31 mouse cellular contexts compared by ENCODE assay signal in genomic region chr9:88208022-88208421, GRCm38 (mm10).
"Had no signal": no experiment of that assay in that cellular context is flagged by ENCODE, and none has a peak within 500 bp of the region (broad histone marks: within the 10 kb centered on the region; RNA-seq: fewer than 3 reads in every experiment).

No protein-coding gene starts in this region.

- DNase-seq: left cerebral cortex, postnatal 4 days; liver; liver, embryonic 13.5 days; liver, postnatal 0 days; lung, adult 18-20 months; lung, adult 2 months; lung, embryonic 14.5 days; lung, postnatal 10 days; lung, postnatal 14 days; lung, postnatal 36 days; lung, postnatal 4 days; midbrain, embryonic 14.5 days had no signal

- H3K9me3 ChIP-seq: limb, embryonic 10.5 days; limb, embryonic 12.5 days; limb, embryonic 13.5 days; limb, embryonic 15.5 days; liver, embryonic 12.5 days; liver, embryonic 13.5 days; liver, embryonic 15.5 days; lung, embryonic 15.5 days; megakaryocyte, embryonic 14.5 days; midbrain, embryonic 12.5 days; midbrain, embryonic 13.5 days; midbrain, embryonic 15.5 days; neural tube, embryonic 12.5 days had no signal

- H3K36me3 ChIP-seq: limb, embryonic 10.5 days; limb, embryonic 12.5 days; limb, embryonic 13.5 days; limb, embryonic 15.5 days; liver, embryonic 12.5 days; liver, embryonic 13.5 days; liver, embryonic 15.5 days; lung, embryonic 15.5 days; midbrain, embryonic 12.5 days; midbrain, embryonic 13.5 days; midbrain, embryonic 15.5 days; neural tube, embryonic 12.5 days had no signal

- H3K9ac ChIP-seq: limb, embryonic 12.5 days; limb, embryonic 13.5 days; limb, embryonic 15.5 days; liver, embryonic 12.5 days; liver, embryonic 13.5 days; liver, embryonic 14.5 days; liver, embryonic 15.5 days; liver, postnatal 0 days; lung, embryonic 14.5 days; lung, embryonic 15.5 days; midbrain, embryonic 12.5 days; midbrain, embryonic 13.5 days; midbrain, embryonic 15.5 days; neural tube, embryonic 12.5 days had no signal

- H3K4me1 ChIP-seq: limb, embryonic 15.5 days; liver, embryonic 12.5 days; liver, embryonic 13.5 days; liver, embryonic 15.5 days; lung, embryonic 15.5 days; megakaryocyte, embryonic 14.5 days; midbrain, embryonic 12.5 days; midbrain, embryonic 13.5 days; midbrain, embryonic 15.5 days; neural tube, embryonic 12.5 days had no signal

- H3K27me3 ChIP-seq: liver, embryonic 12.5 days; liver, embryonic 13.5 days; liver, embryonic 15.5 days; lung, embryonic 15.5 days; megakaryocyte, embryonic 14.5 days; midbrain, embryonic 12.5 days; midbrain, embryonic 13.5 days; midbrain, embryonic 15.5 days; neural tube, embryonic 12.5 days had no signal

- H3K4me2 ChIP-seq: limb, embryonic 12.5 days; limb, embryonic 13.5 days; limb, embryonic 15.5 days; liver, embryonic 11.5 days; liver, embryonic 12.5 days; liver, embryonic 13.5 days; liver, embryonic 15.5 days; lung, embryonic 14.5 days; lung, embryonic 15.5 days; midbrain, embryonic 11.5 days; midbrain, embryonic 12.5 days; midbrain, embryonic 13.5 days; midbrain, embryonic 15.5 days; neural tube, embryonic 12.5 days had no signal

- H3K4me3 ChIP-seq: limb, embryonic 10.5 days; limb, embryonic 12.5 days; limb, embryonic 13.5 days; limb, embryonic 15.5 days; liver, embryonic 12.5 days; liver, embryonic 13.5 days; liver, embryonic 15.5 days; lung, embryonic 15.5 days; megakaryocyte, embryonic 14.5 days; midbrain, embryonic 12.5 days; midbrain, embryonic 13.5 days; midbrain, embryonic 15.5 days; myocyte; neural tube, embryonic 12.5 days had no signal

- ATAC-seq: liver, embryonic 12.5 days; liver, postnatal 0 days; lung, postnatal 0 days; midbrain, embryonic 13.5 days; midbrain, embryonic 15.5 days; midbrain, embryonic 16.5 days had no signal

- H3K27ac ChIP-seq: limb, embryonic 10.5 days; limb, embryonic 12.5 days; limb, embryonic 13.5 days; limb, embryonic 15.5 days; liver, embryonic 12.5 days; liver, embryonic 13.5 days; liver, embryonic 14.5 days; liver, embryonic 15.5 days; lung, embryonic 15.5 days; macrophage; midbrain, embryonic 12.5 days; midbrain, embryonic 13.5 days; midbrain, embryonic 15.5 days; neural tube, embryonic 12.5 days had no signal
